Mouse (Mus musculus): ENCODE measurements around the gene Stac3. TPM values are rescaled to one million over a fixed set of nuclear protein-coding genes. Genes with fewer than 3 reads are reported as not detected.

Gene Stac3
- total RNA-seq, 2 experiments from 2014 or later: 1.7 to 2.9 TPM

GRCm38 (mm10) chr10:127520714-127521357 is 19.4 kb downstream of the Stac3 start:
- intact Hi-C loops (cut with DNase I): no loop called here

DNA sequence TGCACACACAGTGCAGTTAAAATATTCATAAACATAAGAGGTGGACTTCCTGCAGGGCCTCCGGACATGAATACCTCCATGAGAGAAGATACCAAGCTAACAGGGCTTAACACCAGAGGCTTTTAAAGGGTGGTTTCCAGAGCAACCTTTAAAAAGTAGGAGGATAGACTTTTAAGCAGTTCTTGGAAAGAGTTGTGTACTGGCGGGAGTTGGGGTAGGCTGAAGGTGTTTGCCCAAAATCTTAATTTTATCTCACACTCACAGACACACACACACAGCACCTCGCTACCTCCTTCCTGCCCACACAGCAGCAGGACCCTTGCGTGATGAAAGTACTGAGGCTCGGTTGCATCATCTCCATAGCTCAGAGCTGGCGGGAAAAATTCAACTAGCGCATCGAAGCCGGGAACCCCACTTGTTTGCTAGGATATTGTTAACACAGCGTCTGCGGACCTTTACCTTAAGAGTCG is 20.2 kb downstream of the Stac3 start:
- intact Hi-C loops (cut with DNase I): no loop called here
- no peak for DNase-seq (ENCODE audit: low spot score in 2 of 2)

More at GRCm38 (mm10) chr10:127520714-127521357, 19.4 kb downstream of the Stac3 start:
- no peak for DNase-seq (ENCODE audit: low spot score in 2 of 2)

- peak; percentile 73 to 82 for DNase-seq (ENCODE audit: low spot score in 2 of 2)
- intact Hi-C loops (cut with DNase I): no loop called here
Observed at GRCm38 (mm10) chr10:127522088-127522581, 20.6 kb downstream of the Stac3 start, which contains the start of gene Shmt2. Shmt2 (minus strand) TSS chr10:127522444.

DNA sequence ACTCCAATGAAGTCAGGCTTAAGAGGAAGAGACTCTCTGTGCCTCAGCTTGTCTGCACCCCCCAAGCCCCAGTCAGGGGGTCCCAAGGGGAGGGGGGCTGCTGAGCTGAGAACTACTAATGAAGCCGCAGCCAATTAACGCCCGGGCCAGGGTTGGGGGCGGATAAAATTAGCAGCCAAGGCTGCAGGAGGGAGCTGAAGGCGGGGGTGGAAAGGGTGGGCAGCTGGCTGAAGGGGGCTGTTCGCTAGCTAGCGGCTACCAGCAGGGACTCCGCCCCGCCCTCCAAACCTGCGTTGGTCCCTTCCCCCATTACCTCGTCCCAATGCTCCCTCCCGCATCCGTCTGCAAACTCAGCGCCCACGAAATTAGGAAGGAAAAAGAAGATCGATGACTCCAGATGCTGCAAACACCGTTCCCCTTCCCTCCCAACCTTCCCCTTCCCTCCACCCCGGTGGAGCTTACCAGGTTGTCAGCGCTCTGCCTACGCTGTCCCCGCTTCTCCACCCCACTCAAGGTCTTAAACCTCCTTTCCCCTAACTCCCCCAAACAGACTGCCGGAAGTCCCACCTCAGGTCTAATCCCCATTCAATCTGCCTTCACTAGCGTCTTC is 23.3 kb downstream of the Stac3 start:
- DNase-seq (ENCODE audit: low spot score in 2 of 2): no peak
- intact Hi-C loops (cut with DNase I): no loop called here

- DNase-seq (ENCODE audit: low spot score in 2 of 2): no peak
- intact Hi-C loops (cut with DNase I): no loop called here
Observed at GRCm38 (mm10) chr10:127526048-127526447, 24.6 kb downstream of the Stac3 start.

GRCm38 (mm10) chr10:127526681-127527080 is 25.2 kb downstream of the Stac3 start:
- intact Hi-C loops (cut with DNase I): no loop called here
- DNase-seq (ENCODE audit: low spot score in 2 of 2): no peak

DNA sequence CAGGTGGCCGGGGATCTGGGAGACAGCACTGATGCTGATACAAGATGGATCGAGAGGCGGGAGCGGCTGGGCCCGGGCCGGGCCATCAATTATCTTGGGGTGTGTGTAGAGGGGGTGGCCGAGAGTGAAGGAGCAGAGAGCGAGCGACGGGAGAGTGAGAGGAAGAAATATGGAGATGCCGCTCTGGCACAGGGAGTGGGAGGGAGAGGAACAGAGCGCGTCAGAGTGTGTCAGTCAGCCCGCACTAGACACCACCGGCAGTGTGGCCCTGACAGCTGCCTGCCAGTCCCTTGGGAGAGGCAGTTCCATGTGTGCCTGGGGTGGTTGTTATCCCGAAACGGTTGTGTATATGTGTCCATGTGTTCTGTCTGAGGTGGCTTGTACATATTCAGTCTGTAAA is 26.0 kb downstream of the Stac3 start:
- DNase-seq (ENCODE audit: low spot score in 2 of 2): no peak
- intact Hi-C loops (cut with DNase I): no loop called here

- intact Hi-C loops (cut with DNase I): no loop called here
- DNase-seq (ENCODE audit: low spot score in 2 of 2): no peak
Observed at GRCm38 (mm10) chr10:127530945-127531344, 29.5 kb downstream of the Stac3 start.

GRCm38 (mm10) chr10:127531548-127531947 is 30.1 kb downstream of the Stac3 start:
- DNase-seq (ENCODE audit: low spot score in 2 of 2): no peak
- intact Hi-C loops (cut with DNase I): no loop called here

- intact Hi-C loops (cut with DNase I): no loop called here
- no peak for DNase-seq (ENCODE audit: low spot score in 2 of 2)
Observed at GRCm38 (mm10) chr10:127534036-127534928, 32.8 kb downstream of the Stac3 start, which contains the start of gene Nxph4. Nxph4 (minus strand) TSS chr10:127534559.

DNA sequence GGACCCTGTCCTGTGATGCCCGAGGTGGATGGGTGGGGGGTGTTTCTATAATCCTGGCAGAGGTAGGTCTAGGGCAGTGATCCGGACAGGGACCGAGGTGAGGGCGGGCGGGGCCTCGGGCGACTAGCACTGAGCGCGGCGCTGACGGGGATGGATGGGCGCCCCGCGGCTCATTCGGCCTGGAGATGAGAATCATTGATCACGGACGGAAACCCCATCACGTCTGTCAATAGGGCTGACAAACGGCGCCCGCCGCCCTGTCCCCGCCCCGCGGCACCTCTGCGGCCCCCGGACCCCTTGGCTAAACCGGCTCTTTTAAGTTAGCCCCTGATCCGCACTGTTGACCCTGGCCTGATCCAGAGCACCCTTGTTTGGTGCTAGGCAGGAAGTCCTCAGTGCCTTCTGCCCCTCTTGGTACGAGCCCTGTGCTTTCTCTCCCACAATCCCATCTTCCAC is 33.5 kb downstream of the Stac3 start:
- intact Hi-C loops (cut with DNase I): no loop called here

DNA sequence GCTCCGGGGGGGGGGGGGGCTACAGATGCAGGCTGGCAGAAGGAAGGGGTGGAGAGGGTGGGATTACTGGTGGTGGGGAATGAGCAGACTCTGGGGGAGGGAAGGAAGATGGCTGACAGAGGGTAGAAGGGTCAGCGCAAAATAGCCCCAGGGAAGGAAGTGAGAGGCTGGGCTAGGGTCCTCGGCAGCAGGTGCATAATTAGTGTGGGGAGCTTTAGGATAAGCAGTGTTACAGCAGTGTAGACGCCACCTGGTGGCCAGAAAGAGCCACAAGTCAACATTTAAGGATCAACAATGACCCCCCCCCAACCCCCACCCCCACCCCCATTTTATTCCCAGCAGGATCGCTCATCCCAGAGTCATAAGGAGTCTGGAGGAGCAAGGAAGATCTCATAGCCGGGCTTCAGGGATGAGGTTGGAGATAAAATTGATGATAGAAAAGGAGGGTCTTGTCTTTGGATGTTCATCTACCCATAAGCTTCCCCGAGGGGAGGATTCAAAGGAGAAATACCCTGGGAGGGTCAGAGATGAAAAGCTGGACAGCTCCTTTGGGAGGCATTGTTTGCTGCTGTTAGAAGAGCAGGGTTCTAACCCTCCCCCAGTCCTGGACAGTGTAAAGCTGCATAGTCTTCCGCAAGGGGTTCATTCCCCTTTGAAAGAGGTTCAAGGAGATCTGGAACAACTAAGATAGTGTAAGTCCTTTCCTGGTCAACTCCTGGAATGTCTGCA is 35.3 kb downstream of the Stac3 start:
- intact Hi-C loops (cut with DNase I): no loop called here
- DNase-seq (ENCODE audit: low spot score in 2 of 2): no peak

More for the DNA sequence above, 33.5 kb downstream of the Stac3 start:
- DNase-seq (ENCODE audit: low spot score in 2 of 2): no peak

- DNase-seq (ENCODE audit: low spot score in 2 of 2): peak; percentile 74 to 76
- intact Hi-C loops (cut with DNase I): loop anchor here (1.0 kb wide), 2 partner anchors 25 to 29 kb away; no protein-coding TSS in a partner anchor
Observed at GRCm38 (mm10) chr10:127537854-127538583, 36.5 kb downstream of the Stac3 start.

- intact Hi-C loops (cut with DNase I): no loop called here
- DNase-seq (ENCODE audit: low spot score in 2 of 2): no peak
Observed at GRCm38 (mm10) chr10:127541510-127541909, 40.0 kb downstream of the Stac3 start.

GRCm38 (mm10) chr10:127542084-127542483 is 40.6 kb downstream of the Stac3 start:
- intact Hi-C loops (cut with DNase I): no loop called here
- no peak for DNase-seq (ENCODE audit: low spot score in 2 of 2)

- intact Hi-C loops (cut with DNase I): no loop called here
Observed at GRCm38 (mm10) chr10:127542720-127543119, 41.2 kb downstream of the Stac3 start.

DNA sequence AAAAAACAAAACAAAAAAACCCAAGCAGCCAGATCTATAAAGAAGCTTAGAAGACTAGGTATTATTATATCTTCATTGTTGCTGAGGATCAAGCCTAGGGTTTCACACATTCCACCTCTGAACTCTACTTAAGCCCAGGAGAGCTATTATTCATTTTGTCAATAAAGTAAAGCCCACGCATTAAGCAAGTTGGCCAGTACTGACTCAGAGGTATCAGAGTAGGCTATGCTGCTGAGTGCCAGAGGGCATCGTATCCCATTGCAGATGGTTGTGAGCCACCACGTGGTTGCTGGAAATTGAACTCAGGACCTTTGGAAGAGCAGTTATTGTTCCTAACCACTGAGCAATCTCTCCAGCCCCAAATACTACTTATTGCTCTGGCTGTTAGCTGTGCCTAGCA is 42.4 kb downstream of the Stac3 start:
- intact Hi-C loops (cut with DNase I): no loop called here
- no peak for DNase-seq (ENCODE audit: low spot score in 2 of 2)

More at GRCm38 (mm10) chr10:127542720-127543119, 41.2 kb downstream of the Stac3 start:
- no peak for DNase-seq (ENCODE audit: low spot score in 2 of 2)

GRCm38 (mm10) chr10:127544375-127544774 is 42.9 kb downstream of the Stac3 start:
- no peak for DNase-seq (ENCODE audit: low spot score in 2 of 2)
- intact Hi-C loops (cut with DNase I): no loop called here

All from left cerebral cortex, postnatal 36 days (tissue).